Comparison of ENCODE assay signal across 10 mouse cellular contexts in genomic region chr12:51703859-51704258, GRCm38 (mm10). TPM values are rescaled to one million over a fixed set of nuclear protein-coding genes. Genes with fewer than 3 reads are reported as not detected.
DNase-seq lines count a peak whose midpoint lies in the region; ATAC-seq and TF ChIP-seq lines count a peak whose summit lies in the region.
"Had no signal": no experiment of that assay in that cellular context is flagged by ENCODE, and none has a peak within 500 bp of the region (broad histone marks: within the 10 kb centered on the region; RNA-seq: fewer than 3 reads in every experiment).

No protein-coding gene starts in this region.

- peaks cover 2% of the 10 kb centered on the region; the same call in 1 of the 2 replicates for H3K4me1 ChIP-seq in forebrain, embryonic 11.5 days (replicated peaks; ENCODE audit: control insufficient read depth, insufficient read depth, low read length)
- H3K4me1 ChIP-seq in forebrain, embryonic 12.5 days: peaks cover 9% of the 10 kb centered on the region; the same call in 1 of the 2 replicates
- peaks cover 3% of the 10 kb centered on the region; the same call in 1 of the 2 replicates for H3K4me1 ChIP-seq in midbrain, embryonic 11.5 days (ENCODE audit: control insufficient read depth, insufficient read depth, low read length)
- no peaks in the 10 kb centered on the region for H3K4me1 ChIP-seq in midbrain, embryonic 15.5 days
- peaks cover 7% of the 10 kb centered on the region; the same call in 1 of the 2 replicates for H3K4me1 ChIP-seq in neural tube, embryonic 13.5 days (replicated peaks)
- H3K4me1 ChIP-seq in liver, postnatal 0 days (ENCODE audit: insufficient read depth): peaks cover 16% of the 10 kb centered on the region

- H3K9me3 ChIP-seq in forebrain, embryonic 11.5 days (ENCODE audit: control insufficient read depth, low read length): no peaks in the 10 kb centered on the region
- no peaks in the 10 kb centered on the region for H3K9me3 ChIP-seq in forebrain, embryonic 12.5 days
- H3K9me3 ChIP-seq in midbrain, embryonic 11.5 days (ENCODE audit: control insufficient read depth, low read length): no peaks in the 10 kb centered on the region; the same call in 1 of the 2 replicates
- H3K9me3 ChIP-seq in midbrain, embryonic 15.5 days: no peaks in the 10 kb centered on the region
- 0 out of 2 replicates have a peak, but pooled peaks cover 3% of the 10 kb centered on the region for H3K9me3 ChIP-seq in neural tube, embryonic 13.5 days
- peaks cover 4% of the 10 kb centered on the region for H3K9me3 ChIP-seq in liver, postnatal 0 days (ENCODE audit: low read length)

- H3K36me3 ChIP-seq in forebrain, embryonic 11.5 days (ENCODE audit: control insufficient read depth, insufficient read depth, low read length): no peaks in the 10 kb centered on the region
- H3K36me3 ChIP-seq in forebrain, embryonic 12.5 days (replicated peaks): no peaks in the 10 kb centered on the region
- H3K36me3 ChIP-seq in midbrain, embryonic 11.5 days (ENCODE audit: control insufficient read depth, insufficient read depth, low read length): no peaks in the 10 kb centered on the region
- no peaks in the 10 kb centered on the region for H3K36me3 ChIP-seq in midbrain, embryonic 15.5 days (replicated peaks)
- H3K36me3 ChIP-seq in neural tube, embryonic 13.5 days: no peaks in the 10 kb centered on the region
- no peaks in the 10 kb centered on the region for H3K36me3 ChIP-seq in liver, postnatal 0 days (replicated peaks; ENCODE audit: insufficient read depth, low read length)

- TF ChIP-seq CTCF in liver, postnatal 0 days (IDR thresholded peaks at IDR 0.05; ENCODE audit: low read depth): no peak

- H3K27me3 ChIP-seq in forebrain, embryonic 11.5 days (ENCODE audit: control insufficient read depth, insufficient read depth, low read length): no peaks in the 10 kb centered on the region
- no peaks in the 10 kb centered on the region for H3K27me3 ChIP-seq in forebrain, embryonic 12.5 days
- no peaks in the 10 kb centered on the region for H3K27me3 ChIP-seq in midbrain, embryonic 11.5 days (ENCODE audit: control insufficient read depth, insufficient read depth, low read length)
- H3K27me3 ChIP-seq in midbrain, embryonic 15.5 days (replicated peaks): no peaks in the 10 kb centered on the region
- no peaks in the 10 kb centered on the region for H3K27me3 ChIP-seq in neural tube, embryonic 13.5 days
- no peaks in the 10 kb centered on the region for H3K27me3 ChIP-seq in liver, postnatal 0 days (ENCODE audit: insufficient read depth, low read length)

- no peak overlapping the region for H3K27ac ChIP-seq in forebrain, embryonic 11.5 days (ENCODE audit: low read depth, low read length)
- no peak overlapping the region for H3K27ac ChIP-seq in forebrain, embryonic 12.5 days
- H3K27ac ChIP-seq in midbrain, embryonic 11.5 days (ENCODE audit: low read depth, low read length): no peak overlapping the region
- no peak overlapping the region for H3K27ac ChIP-seq in midbrain, embryonic 15.5 days
- H3K27ac ChIP-seq in neural tube, embryonic 13.5 days (replicated peaks): no peak overlapping the region
- H3K27ac ChIP-seq in liver, postnatal 0 days (ENCODE audit: low read depth): no peak overlapping the region

- TF ChIP-seq EP300 in liver, postnatal 0 days (IDR thresholded peaks at IDR 0.05; ENCODE audit: low read depth): no peak

- peak; percentile 66 for ATAC-seq in forebrain, embryonic 11.5 days (replicated peaks; ENCODE audit: low FRiP score)
- no peak for ATAC-seq in forebrain, embryonic 12.5 days (ENCODE audit: low FRiP score)
- 0 out of 2 replicates have a peak, but pooled peaks have one; percentile 57 for ATAC-seq in midbrain, embryonic 11.5 days (ENCODE audit: low FRiP score)
- ATAC-seq in midbrain, embryonic 15.5 days (replicated peaks): no peak
- ATAC-seq in neural tube, embryonic 13.5 days (ENCODE audit: low read depth): no peak
- ATAC-seq in liver, postnatal 0 days: no peak

- no peak for DNase-seq in forebrain, embryonic 11.5 days (ENCODE audit: low spot score)
- no peak for DNase-seq in midbrain, embryonic 11.5 days (ENCODE audit: low spot score, missing footprints)
- DNase-seq in forelimb bud, embryonic 11.5 days (ENCODE audit: low read depth, low spot score): peak; percentile 27
- no peak for DNase-seq in liver, postnatal 0 days
- DNase-seq in thymus, postnatal 0 days (ENCODE audit: low spot score): no peak
- DNase-seq: B cell, adult 2 months; kidney, postnatal 10 days had no signal

- H3K4me2 ChIP-seq in forebrain, embryonic 11.5 days (ENCODE audit: low read depth, low read length, severe bottlenecking): no peak overlapping the region
- H3K4me2 ChIP-seq in forebrain, embryonic 12.5 days: no peak overlapping the region
- H3K4me2 ChIP-seq in midbrain, embryonic 11.5 days: no peak overlapping the region
- H3K4me2 ChIP-seq in midbrain, embryonic 15.5 days: no peak overlapping the region
- H3K4me2 ChIP-seq in neural tube, embryonic 13.5 days: no peak overlapping the region
- H3K4me2 ChIP-seq in liver, postnatal 0 days (ENCODE audit: low read depth, low read length): no peak overlapping the region

- H3K4me3 ChIP-seq in forebrain, embryonic 11.5 days (ENCODE audit: low read depth, low read length): no peak overlapping the region
- no peak overlapping the region for H3K4me3 ChIP-seq in forebrain, embryonic 12.5 days (replicated peaks)
- H3K4me3 ChIP-seq in midbrain, embryonic 11.5 days (ENCODE audit: low read depth, low read length): no peak overlapping the region
- H3K4me3 ChIP-seq in midbrain, embryonic 15.5 days: no peak overlapping the region
- H3K4me3 ChIP-seq in neural tube, embryonic 13.5 days: no peak overlapping the region
- H3K4me3 ChIP-seq in liver, postnatal 0 days (ENCODE audit: low read depth, low read length): no peak overlapping the region

- WGBS in forebrain, embryonic 11.5 days: 18% methylated on average over 1 of the region's 1 CpGs
- 11% methylated on average over 1 of the region's 1 CpGs for WGBS in forebrain, embryonic 12.5 days
- 24% methylated on average over 1 of the region's 1 CpGs for WGBS in midbrain, embryonic 11.5 days
- WGBS in midbrain, embryonic 15.5 days: 18% methylated on average over 1 of the region's 1 CpGs
- WGBS in neural tube, embryonic 13.5 days: 14% methylated on average over 1 of the region's 1 CpGs
- WGBS in liver, postnatal 0 days (ENCODE audit: insufficient replicate concordance): 48% methylated on average over 1 of the region's 1 CpGs

- H3K9ac ChIP-seq in forebrain, embryonic 11.5 days (ENCODE audit: low read length): no peak overlapping the region
- H3K9ac ChIP-seq in forebrain, embryonic 12.5 days: no peak overlapping the region
- H3K9ac ChIP-seq in midbrain, embryonic 11.5 days (ENCODE audit: low read length): no peak overlapping the region
- no peak overlapping the region for H3K9ac ChIP-seq in midbrain, embryonic 15.5 days
- 0 out of 2 replicates have a peak overlapping the region, but pooled peaks have one; percentile 17 for H3K9ac ChIP-seq in neural tube, embryonic 13.5 days
- H3K9ac ChIP-seq in liver, postnatal 0 days (replicated peaks): no peak overlapping the region

RNA-seq across cellular contexts. Expression of gene Strn3, which starts 12.2 kb away (rescaled TPM):
- polyA plus RNA-seq in forebrain, embryonic 11.5 days (2014; fragmentation: Nextera tagmentation; extraction: Ambion mirVana): 56.3 and 58.4 TPM in 2 replicates
- 57.3 and 63.5 TPM in 2 replicates for polyA plus RNA-seq in forebrain, embryonic 12.5 days (2016; fragmentation: Nextera tagmentation; extraction: Ambion mirVana)
- polyA plus RNA-seq in midbrain, embryonic 11.5 days (2014; fragmentation: Nextera tagmentation; extraction: Ambion mirVana): 55.2 and 56.1 TPM in 2 replicates
- 36.5 and 37.1 TPM in 2 replicates for polyA plus RNA-seq in midbrain, embryonic 15.5 days (2015; fragmentation: Nextera tagmentation; extraction: Ambion mirVana)
- 42.1 and 42.4 TPM in 2 replicates for polyA plus RNA-seq in neural tube, embryonic 13.5 days (2015; fragmentation: Nextera tagmentation; extraction: Ambion mirVana)
- 11.5 and 11.9 TPM in 2 replicates for polyA plus RNA-seq in liver, postnatal 0 days (2015; fragmentation: Nextera tagmentation; extraction: Ambion mirVana)
- polyA plus RNA-seq in thymus, postnatal 0 days (2015; fragmentation: Nextera tagmentation; extraction: Ambion mirVana): 27.3 and 31.2 TPM in 2 replicates

RNA-seq across cellular contexts. Expression of gene Ap4s1, which starts 13.0 kb away (rescaled TPM):
- polyA plus RNA-seq in forebrain, embryonic 11.5 days (2014; fragmentation: Nextera tagmentation; extraction: Ambion mirVana): 47.5 and 53.7 TPM in 2 replicates
- polyA plus RNA-seq in forebrain, embryonic 12.5 days (2016; fragmentation: Nextera tagmentation; extraction: Ambion mirVana): 50.8 and 52.6 TPM in 2 replicates
- polyA plus RNA-seq in midbrain, embryonic 11.5 days (2014; fragmentation: Nextera tagmentation; extraction: Ambion mirVana): 56.9 and 62.0 TPM in 2 replicates
- polyA plus RNA-seq in midbrain, embryonic 15.5 days (2015; fragmentation: Nextera tagmentation; extraction: Ambion mirVana): 50.4 and 55.1 TPM in 2 replicates
- 49.6 and 55.5 TPM in 2 replicates for polyA plus RNA-seq in neural tube, embryonic 13.5 days (2015; fragmentation: Nextera tagmentation; extraction: Ambion mirVana)
- 14.9 and 17.2 TPM in 2 replicates for polyA plus RNA-seq in liver, postnatal 0 days (2015; fragmentation: Nextera tagmentation; extraction: Ambion mirVana)
- polyA plus RNA-seq in thymus, postnatal 0 days (2015; fragmentation: Nextera tagmentation; extraction: Ambion mirVana): 41.7 and 42.4 TPM in 2 replicates

Comparison
In these comparisons a context has a peak if more than half of its experiments do, and no peak if none do; other contexts are left out.
1. ATAC-seq: peak in forebrain, embryonic 11.5 days (single experiment) and midbrain, embryonic 11.5 days (single experiment); none in forebrain, embryonic 12.5 days (single experiment), midbrain, embryonic 15.5 days (single experiment), neural tube, embryonic 13.5 days (single experiment) and liver, postnatal 0 days (single experiment).